Mouse (Mus musculus) C2C12 (cell line): ENCODE data around the gene Rnf11. TPM values are rescaled to one million over a fixed set of nuclear protein-coding genes. Genes with fewer than 3 reads are reported as not detected.
A peak's percentile ranks its signal among the peaks of the same experiment; 100 is the strongest.

Experiments used
- H3K27me3 ChIP-seq: one replicate; pipeline ENCODE4 v1.6.1; 2011; ENCODE audit not compliant: control insufficient read depth, insufficient read depth, insufficient read length
- H3K36me3 ChIP-seq: one replicate; pipeline ENCODE4 v1.6.1; 2011; ENCODE audit not compliant: control insufficient read depth, insufficient read depth
- H3K4me3 ChIP-seq: one replicate; pipeline ENCODE4 v1.5.1; 2011; ENCODE audit warnings: mild to moderate bottlenecking, control low read depth; ENCODE audit not compliant: poor library complexity, insufficient read depth, severe bottlenecking
- H3K79me2 ChIP-seq: one replicate; pipeline ENCODE4 v1.6.1; 2011; ENCODE audit not compliant: control insufficient read depth, insufficient read depth
- H3K79me3 ChIP-seq: one replicate; pipeline ENCODE4 v1.6.1; 2011; ENCODE audit warnings: low read depth, control low read depth
- H3ac ChIP-seq: one replicate; pipeline ENCODE3; 2011; ENCODE audit warnings: low read depth; ENCODE audit not compliant: control insufficient read depth, insufficient read length
- CEBPB ChIP-seq: IDR thresholded peaks from one replicate; pipeline ENCODE4 v1.6.1; 2011; ENCODE audit warnings: low read depth, mild to moderate bottlenecking, control low read depth, moderate library complexity
- CTCF ChIP-seq: IDR thresholded peaks from one replicate; pipeline ENCODE4 v1.5.1; 2011; ENCODE audit not compliant: control insufficient read depth, insufficient read depth, insufficient read length
- FOSL1 ChIP-seq: IDR thresholded peaks from one replicate; pipeline ENCODE4 v1.8.0; 2011; ENCODE audit warnings: mild to moderate bottlenecking, low read length; ENCODE audit not compliant: poor library complexity, insufficient read depth, severe bottlenecking
- MAX ChIP-seq: IDR thresholded peaks from one replicate; pipeline ENCODE4 v1.6.1; 2011; ENCODE audit warnings: mild to moderate bottlenecking, control low read depth
- MYOD1 ChIP-seq: IDR thresholded peaks from one replicate; pipeline ENCODE4 v1.6.1; 2011; ENCODE audit warnings: low read depth; ENCODE audit not compliant: control insufficient read depth, insufficient read length
- MYOG ChIP-seq: IDR thresholded peaks from one replicate; pipeline ENCODE4 v1.6.1; 2011; ENCODE audit not compliant: control insufficient read depth, insufficient read length; ENCODE audit errors: extremely low read depth
- USF1 ChIP-seq: IDR thresholded peaks from one replicate; pipeline ENCODE4 v1.6.1; 2011; ENCODE audit warnings: low read depth, mild to moderate bottlenecking, control low read depth, moderate library complexity
- polyA plus RNA-seq: library from polyadenylated mRNA; unstranded; fragments of >200 nt; fragmentation: generic; extraction: Trizol; gene quantifications from one replicate; pipeline ENCODE4 v1.2.1, GENCODE M21; 2012; ENCODE audit warnings: missing spikeins

The Rnf11 gene
- polyA plus RNA-seq, 1 experiment: 26.9 TPM

DNA sequence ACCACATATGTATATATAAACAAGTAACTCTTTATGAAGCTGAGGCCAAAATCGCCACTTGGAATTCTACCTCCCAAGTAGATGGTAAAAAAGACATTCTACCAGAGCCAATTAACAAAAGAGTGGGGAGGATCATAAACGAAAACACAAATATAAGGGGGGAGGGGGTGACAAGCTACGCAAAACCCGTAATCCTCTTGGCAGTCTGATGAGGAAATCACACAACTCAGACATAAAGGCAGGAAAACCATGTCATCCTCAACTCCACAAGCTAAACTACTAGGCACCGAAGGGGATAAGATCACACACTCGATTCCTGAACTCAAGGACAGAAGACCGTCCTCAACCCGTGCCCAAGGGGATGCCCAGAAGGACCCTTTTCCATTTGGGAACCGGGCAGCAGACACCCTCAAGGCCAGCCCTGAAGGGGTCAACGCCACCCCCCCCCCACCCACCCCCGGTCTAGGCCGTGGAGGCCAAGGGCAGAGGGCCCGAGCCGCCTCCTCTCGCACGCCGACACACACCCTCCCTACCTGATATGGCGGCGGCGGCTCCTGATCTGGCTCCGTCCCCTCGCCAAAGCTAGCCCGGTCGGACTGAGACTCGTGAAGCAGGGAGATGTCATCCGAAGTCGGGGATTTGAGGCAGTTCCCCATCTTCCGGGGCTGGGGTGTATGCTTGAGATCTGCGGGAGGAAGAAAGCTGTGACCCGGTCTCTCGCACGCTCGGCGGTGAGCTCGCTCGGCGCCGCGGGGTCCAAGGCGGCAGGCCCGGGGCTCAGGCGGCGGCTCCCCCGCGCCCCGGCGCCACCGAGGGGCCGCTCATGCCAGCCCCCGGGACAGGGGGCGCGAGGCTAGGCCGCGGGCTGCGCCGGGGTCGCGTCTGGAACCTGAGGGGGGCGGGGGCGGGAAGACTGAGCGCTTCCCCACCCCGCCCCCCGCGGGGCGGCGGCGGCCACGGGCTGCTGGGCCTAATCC is 8.7 kb downstream of the Rnf11 start:
- Histone ChIP-seq H3K4me3 (peak overlapping the region; percentile 75), H3K79me3 (peaks cover 46% of the 10 kb centered on the region), H3ac (peak overlapping the region; percentile 83), H3K79me2 (peaks cover 54% of the 10 kb centered on the region), H3K36me3 (peaks cover 6% of the 10 kb centered on the region), H3K27me3 (no peaks in the 10 kb centered on the region)
- TF ChIP-seq MYOG (no peak), FOSL1 (no peak), CEBPB (no peak), CTCF (no peak), USF1 (no peak), MAX (no peak), MYOD1 (no peak)

DNA sequence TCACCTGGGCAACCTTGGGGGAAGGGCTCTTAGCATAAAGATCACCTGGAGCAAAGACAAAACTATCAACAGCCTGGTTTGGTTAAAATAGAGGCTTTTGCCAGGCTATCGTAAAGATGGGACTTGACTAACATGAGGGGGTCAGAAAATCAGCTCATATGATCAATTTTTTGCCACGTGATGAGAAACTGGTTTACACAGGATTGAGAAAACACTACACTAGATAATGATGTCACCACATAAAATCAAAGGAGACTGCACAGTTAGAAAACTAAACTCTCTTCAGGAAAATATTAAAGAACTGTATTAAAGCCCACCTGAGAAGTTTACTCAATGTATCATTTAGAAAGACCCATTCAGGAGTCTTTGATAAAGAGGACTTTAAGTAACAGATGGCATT is 9.4 kb downstream of the Rnf11 start:
- TF ChIP-seq MAX: no peak
- TF ChIP-seq MYOD1: no peak
- TF ChIP-seq USF1: peak; percentile 42
- TF ChIP-seq MYOG: no peak
- peak overlapping the region; percentile 75 for H3K4me3 ChIP-seq

DNA sequence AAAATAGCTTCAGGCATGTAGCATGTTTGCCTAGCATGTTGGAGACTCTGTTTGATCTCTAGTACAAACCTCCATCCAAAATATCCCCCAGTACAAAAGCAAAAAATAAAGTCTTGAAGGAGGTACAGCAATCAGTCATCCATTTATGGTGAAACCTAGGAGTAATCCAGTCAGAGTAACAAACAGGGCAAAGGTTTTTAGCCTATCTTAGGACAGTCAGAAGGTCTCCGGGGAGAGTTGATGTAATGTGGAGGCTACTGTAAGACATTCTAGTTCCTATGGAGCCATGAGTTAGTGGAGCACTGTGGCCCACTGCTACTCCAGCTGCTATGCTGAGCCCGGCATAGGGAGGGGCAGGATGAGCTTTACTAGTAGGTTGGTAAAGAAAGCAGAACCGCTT is 12.0 kb downstream of the Rnf11 start:
- TF ChIP-seq MYOD1 (no peak), CEBPB (no peak)
- Histone ChIP-seq H3K27me3 (no peaks in the 10 kb centered on the region), H3K36me3 (peaks cover 6% of the 10 kb centered on the region), H3K4me3 (no peak overlapping the region), H3K79me3 (peaks cover 75% of the 10 kb centered on the region), H3ac (no peak overlapping the region), H3K79me2 (peaks cover 87% of the 10 kb centered on the region)

More for the DNA sequence above, 9.4 kb downstream of the Rnf11 start:
- peaks cover 53% of the 10 kb centered on the region for H3K79me3 ChIP-seq
- H3K36me3 ChIP-seq: peaks cover 6% of the 10 kb centered on the region
- no peak overlapping the region for H3ac ChIP-seq
- H3K27me3 ChIP-seq: no peaks in the 10 kb centered on the region
- peaks cover 62% of the 10 kb centered on the region for H3K79me2 ChIP-seq

DNA sequence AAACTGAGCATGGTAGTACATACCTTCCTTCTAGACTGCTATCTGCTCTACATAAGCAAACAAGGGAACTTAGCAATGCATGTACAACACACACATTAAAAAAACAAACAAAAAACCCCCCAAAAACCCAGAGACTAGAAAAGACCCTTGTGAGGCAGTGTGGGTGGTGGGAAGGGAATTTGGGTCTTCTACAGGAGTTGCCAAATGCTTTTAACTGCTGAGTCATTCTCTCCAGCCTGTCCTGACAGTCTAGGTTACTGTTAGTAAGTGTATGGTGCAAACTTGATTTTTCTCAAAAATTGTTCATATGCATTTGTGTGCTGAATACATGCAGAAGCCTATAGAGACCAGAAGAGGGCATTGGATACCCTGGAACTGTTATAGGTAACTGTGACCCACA is 12.9 kb downstream of the Rnf11 start:
- TF ChIP-seq MYOG: no peak
- TF ChIP-seq CEBPB: no peak
- TF ChIP-seq FOSL1: no peak
- no peak for TF ChIP-seq CTCF
- TF ChIP-seq MYOD1: no peak
- no peak for TF ChIP-seq MAX
- TF ChIP-seq USF1: no peak
- Histone ChIP-seq H3K79me3 (peaks cover 82% of the 10 kb centered on the region), H3K79me2 (peaks cover 97% of the 10 kb centered on the region), H3ac (no peak overlapping the region), H3K27me3 (no peaks in the 10 kb centered on the region), H3K4me3 (no peak overlapping the region), H3K36me3 (peaks cover 6% of the 10 kb centered on the region)

DNA sequence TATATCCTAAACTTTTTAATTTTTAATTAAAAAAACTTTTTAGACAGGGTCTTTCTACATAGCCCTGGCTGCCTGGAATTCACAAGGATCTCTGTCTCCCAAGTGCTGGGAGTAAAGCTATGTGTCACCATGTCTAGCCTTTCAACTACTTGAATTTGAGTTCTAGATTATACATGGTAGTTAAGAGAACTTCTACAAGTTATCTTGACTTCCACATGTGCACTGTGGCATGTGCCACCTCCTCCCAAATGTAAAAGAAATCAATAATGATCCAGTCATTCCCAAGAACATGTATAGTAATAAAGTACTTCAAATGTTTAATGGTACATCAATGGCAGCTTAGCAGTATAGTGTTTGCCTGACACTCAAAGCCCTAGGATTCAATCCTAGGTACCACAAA is 16.8 kb downstream of the Rnf11 start:
- Histone ChIP-seq H3ac (no peak overlapping the region), H3K27me3 (no peaks in the 10 kb centered on the region), H3K79me2 (peaks cover 99% of the 10 kb centered on the region), H3K4me3 (no peak overlapping the region), H3K36me3 (peaks cover 5% of the 10 kb centered on the region), H3K79me3 (peaks cover 75% of the 10 kb centered on the region)
- no peak for TF ChIP-seq CEBPB

DNA sequence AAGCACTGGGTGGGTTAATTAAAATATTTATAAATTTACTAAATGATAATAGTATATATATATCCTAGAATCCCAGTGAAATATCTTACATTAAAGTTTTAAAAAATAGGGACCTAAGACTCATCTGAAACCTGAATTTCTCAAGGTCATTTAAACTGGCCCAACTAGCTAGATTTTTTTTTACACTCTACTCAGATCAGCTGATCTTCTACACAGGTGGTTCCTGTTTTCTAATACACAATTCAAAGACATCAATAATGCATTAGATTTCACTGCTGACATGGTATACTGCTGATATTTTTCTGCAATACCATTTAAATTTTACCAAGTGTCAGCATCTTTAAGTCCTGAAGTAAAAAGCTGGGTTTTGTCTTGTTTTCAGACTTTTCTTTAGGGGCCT is 20.6 kb downstream of the Rnf11 start:
- Histone ChIP-seq H3K36me3 (no peaks in the 10 kb centered on the region), H3K79me3 (peaks cover 60% of the 10 kb centered on the region), H3K27me3 (no peaks in the 10 kb centered on the region), H3ac (no peak overlapping the region), H3K4me3 (no peak overlapping the region), H3K79me2 (peaks cover 94% of the 10 kb centered on the region)
- TF ChIP-seq FOSL1 (no peak), MYOD1 (no peak), MYOG (no peak), CTCF (no peak), MAX (no peak), CEBPB (no peak), USF1 (no peak)
